Mouse (Mus musculus): Measurements from ENCODE around the gene Ankrd17.

Gene Ankrd17

DNA sequence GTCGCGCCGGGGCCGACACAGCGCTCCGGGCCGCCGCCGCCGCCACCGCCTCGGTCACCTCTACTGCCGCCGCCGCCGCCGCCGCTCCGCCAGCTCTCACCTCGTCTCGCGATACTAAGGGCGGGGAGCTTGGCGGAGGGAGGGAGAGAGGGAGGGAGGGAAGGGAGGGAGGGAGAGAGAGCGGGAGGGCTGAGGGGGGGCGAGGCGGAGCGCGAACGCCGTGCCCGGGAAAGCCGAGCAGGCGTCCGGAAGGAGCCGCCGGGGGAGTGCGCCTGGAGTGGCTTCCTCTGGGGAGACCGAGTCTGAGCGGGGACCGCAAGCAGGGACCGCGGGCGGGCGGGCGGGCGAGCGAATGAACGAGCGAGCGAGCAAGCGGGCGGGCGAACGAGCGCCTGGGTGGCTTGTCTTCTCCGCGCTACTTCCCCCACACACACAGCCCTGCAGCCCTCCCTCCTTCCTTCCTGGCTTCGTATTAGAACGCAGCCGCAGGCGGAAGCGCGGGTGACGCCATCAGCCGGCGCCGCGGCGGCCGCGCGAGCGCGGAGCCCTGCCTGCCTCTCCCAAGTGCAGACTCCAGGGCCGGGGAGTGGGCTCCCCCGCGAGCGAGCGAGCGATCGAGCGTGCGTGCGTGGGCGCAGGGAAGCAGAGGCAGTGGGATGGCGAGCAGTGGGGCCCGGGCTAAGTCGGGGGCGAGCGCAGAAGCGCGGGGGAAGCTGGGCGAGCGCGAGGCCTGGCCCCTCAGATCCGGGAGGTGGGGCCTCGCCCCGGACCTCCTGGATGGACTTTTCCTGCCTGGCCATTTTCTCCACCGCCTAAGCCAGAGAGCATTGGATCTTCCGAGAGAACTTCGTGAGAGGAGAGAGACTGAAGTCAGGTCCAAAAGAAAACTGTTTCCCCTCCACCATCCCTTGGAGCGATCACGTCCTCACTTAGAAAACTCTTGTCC is at the start of gene Ankrd17:
Gene Ankrd17 (minus strand): TSS at position 457 of the 946 bp plus-strand sequence.
- DNase-seq: peak; percentile 95

DNA sequence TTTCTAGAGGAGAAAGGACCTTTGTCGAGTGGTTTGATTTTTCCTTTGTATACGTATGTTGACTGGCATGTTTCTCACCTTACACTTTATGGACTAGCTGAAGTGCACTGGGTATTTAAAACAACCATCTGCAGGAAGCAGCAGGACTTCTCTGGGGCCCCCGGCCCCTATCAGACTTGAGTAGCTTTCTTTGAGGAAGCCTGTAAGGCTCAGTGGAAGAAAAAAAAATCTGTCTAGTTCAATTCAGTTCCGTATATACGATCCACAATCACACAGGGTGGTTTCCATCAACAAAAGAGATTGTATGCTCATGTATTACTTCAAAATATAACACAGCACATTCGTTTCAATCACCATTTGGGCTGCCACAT is 48.5 kb upstream of the Ankrd17 start:
- no peak for DNase-seq

DNA sequence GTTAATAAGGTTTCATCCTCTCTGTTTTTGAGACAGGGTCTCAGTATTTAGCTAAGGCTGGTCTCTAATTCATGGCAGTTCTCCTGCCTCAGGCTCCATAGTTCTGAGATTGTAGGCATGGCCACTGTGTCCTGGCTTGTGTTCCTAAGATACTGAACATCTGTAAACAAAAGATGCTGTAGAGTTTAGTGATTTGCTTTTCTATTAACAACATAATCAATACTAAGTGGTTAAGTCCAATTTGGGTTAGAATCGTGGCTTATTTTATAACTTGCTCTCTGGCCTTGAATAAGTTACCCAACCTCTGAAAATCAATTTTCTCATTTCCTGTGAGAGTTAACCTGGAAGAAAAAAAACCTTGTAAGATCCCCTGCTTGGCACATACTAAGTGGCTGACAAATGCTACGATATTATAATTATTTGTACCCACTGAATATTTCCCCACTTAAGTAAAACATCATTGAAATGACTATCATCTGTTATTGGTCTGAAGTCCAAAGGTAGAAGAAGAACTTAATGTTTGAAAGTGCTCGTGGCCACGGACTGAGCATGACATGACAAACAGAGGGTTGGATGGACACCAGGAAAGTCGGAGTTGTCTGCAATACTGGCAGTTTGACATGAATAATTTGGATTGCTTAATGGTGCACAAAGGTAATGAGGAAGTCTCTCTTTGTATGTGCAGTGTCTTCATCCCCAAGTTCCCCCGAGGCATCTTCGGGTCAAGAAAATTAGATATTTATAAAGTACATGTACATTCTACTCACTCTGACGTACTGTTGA is 48.0 kb upstream of the Ankrd17 start:
- DNase-seq: no peak

DNA sequence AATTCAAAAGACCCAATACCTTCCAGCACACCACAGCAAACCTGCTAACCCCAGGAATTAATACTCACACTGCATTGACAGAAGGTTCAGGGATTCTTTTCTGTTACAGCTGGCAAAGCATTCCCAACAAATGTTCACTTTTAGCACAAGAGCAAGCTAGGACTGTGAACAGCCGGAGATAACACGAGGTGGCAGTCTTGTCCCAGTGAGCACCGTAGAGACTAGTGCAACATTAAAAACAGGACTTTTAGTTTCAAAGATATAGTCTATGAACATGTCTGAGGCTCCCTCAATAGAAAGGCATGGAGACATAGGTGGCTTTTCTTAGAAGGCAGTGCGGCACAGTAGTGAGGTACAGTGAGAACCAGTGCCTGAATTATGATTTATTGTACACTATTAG is 38.8 kb upstream of the Ankrd17 start:
- DNase-seq: peak; percentile 59

DNA sequence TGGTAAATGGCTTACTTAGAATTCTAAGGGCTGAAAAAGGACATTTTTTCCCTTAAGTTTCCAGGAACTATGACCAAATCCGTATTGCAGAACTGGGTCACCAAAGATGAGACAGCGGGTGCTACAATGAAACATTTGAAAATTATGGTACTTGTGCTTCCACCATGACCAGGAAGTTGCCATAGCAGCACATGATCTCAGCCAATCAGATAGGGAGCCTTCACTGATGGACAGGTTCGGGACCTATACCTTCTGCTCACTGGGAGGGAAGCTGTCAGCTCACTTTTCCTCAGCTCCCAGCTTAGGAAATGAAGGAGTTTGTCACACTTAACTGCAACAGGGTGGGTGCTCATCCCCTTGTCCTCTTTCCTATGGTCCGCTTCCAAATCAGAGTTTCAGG is 30.4 kb upstream of the Ankrd17 start:
- DNase-seq: no peak

DNA sequence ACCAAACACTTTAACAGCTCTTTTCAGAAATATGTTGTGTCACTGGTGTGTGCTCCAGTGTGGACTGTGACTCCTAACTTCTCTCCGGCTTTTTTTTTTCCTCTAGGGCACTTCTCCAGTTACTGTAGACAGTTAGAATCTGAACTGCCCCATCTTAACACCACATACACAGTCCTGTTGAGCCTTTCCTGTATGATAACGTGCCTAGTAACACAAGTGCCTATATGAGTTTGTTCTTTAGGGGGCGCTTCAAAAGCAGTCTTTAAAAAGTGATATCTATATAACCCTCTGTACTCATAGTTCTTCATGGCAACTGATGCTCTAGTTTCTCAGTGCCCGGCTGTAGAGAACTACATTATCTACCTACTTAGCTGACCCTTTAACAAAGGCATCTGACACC is 27.9 kb upstream of the Ankrd17 start:
- DNase-seq: no peak

DNA sequence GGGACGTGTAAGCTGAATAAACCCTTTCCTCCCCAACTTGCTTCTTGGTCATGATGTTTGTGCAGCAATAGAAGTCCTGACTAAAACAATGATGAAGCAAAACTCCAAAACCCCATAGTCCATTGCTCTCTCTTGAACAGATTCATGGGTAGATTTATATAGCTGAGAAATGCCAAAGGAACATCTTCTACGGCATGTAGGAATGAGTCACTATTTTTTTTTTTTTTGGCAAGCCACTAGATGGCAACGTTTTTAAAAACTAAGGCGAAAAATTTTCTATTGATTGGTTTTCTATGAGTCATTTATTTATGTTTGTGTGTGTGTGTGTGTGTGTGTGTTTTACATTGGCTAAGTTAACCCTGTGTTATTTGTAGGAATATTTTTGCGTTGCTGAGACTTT is 27.4 kb upstream of the Ankrd17 start:
- DNase-seq: no peak

DNA sequence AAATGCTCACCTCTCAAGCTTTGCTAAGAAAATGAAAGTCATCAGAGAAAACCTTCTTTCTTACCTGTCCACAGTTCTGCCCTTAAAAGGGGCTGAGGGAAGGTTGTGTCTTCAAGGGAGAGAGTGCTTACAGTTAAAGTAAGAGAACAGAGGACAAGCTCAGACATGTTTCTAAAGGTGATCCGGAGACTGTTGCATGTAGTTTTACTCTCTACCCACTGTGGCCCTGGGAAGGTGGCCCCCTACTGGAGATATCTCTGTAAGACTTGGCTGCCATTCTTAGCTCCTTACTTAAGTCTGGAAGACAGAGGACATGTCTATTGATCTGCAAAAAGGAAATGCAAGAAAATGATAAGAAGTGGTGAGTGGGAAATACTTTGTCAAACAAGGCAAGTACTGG is 16.7 kb upstream of the Ankrd17 start:
- peak; percentile 10 for DNase-seq

DNA sequence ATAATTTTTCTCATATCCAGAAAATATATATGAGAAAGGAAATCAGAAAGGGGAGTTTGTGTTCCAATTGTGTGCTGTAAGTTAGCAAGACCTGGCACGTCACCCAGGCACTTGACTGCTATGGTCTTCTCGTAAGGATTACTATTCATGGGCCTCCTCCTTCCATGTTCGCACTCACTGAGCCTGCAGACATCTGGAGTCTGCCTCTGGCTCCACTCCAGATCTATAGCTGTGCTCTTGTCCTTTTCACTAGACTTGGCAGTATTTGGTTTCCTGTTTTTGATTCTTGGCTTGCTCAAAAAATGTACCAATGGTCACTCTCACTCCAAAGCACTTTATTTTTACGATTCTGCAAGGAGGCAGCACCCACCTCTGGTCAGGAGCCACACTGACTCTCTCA is 15.1 kb upstream of the Ankrd17 start:
- no peak for DNase-seq

DNA sequence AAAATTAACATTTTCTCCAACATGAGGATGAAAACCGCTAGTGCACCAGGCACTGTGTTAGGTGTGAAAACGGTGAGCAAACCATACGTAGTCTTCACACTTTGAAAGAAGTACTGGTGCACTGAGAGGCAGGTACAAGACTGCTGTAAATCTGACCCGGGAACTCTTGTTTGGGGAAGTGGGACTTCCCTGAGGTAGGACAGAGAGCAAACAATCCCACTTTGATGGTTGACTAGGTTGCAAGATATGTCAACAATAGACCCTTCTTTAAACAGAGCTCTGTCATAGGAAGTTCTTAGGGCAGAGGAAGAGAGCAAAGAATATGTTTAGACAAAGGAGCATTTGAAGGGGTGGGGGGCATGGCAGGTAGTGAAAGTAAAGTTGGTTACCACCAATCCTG is 7.3 kb upstream of the Ankrd17 start:
- DNase-seq: no peak

DNA sequence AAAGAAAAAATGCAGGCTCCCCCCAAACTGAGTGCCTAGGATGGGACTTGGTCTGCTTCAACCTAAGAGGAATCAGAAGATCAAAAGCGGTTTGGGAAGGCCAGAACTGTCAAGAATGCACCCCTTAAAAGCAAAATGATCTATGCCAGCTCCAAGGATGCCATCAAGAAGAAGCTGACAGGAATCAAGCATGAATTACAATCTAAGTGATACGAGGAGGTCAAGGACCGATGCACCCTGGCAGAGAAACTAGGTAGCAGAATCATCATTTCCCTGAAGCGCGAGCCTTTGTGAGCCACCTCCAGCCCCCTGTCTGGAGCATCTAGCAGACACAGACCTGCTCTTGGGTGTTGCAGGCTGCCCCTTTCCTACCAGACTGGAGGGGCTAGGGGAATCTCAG is 4.0 kb upstream of the Ankrd17 start:
- DNase-seq: no peak

DNA sequence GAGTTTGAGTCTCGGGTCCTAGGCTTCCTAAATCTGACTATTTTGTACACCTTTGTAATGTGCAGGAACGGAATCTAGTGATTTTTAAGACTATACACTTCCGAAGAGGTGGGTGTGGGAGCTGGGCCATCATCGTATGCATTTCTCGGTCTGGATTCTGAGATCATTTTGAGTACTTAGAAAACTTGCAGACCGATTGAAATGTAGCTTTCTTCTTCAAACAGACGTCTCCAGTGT is 608 bp upstream of the Ankrd17 start, which contains the start of gene Gm9958:
Gene Gm9958 (plus strand): TSS at position 138 of the 237 bp plus-strand sequence.
- no peak for DNase-seq

DNA sequence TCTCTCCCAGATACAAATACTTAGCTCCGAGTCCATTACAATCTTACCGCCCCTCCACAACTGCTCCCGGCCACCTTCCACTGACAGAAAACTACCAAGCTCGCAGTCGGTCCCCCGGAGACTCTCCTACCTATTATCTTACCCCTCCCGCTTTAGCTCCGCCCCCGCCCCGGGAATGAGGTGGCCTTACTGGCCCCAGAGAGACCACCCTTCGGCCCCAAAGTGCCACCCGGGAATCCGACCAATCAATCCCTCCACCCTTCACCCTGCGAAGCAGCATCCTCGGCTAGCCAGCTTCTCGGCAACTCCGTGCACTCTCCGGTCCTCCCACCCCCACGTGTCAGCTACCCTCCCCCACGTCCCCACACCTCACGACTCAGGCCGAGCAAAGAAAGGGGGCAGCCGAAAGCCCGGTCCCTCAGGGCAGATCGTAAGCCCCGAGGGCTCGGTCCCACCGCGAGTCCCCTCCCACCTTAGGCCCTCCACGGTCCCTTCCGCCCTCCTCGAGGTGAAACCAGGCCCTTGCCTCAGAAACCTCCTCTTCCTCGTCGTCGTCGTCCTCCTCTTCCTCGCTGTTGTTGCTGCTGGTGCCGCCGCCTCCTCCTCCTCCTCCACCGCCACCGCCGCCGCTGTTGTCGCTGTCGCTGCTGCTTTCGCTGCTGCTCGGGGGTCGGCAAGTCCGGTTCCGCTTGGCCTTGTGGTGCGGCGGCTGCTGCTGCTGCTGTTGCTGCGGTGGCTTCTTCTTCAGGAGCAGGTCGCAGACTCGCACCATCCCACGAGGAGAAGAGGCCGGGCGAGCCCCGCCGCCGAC is 1.0 kb downstream of the Ankrd17 start:
- peak; percentile 58 for DNase-seq

DNA sequence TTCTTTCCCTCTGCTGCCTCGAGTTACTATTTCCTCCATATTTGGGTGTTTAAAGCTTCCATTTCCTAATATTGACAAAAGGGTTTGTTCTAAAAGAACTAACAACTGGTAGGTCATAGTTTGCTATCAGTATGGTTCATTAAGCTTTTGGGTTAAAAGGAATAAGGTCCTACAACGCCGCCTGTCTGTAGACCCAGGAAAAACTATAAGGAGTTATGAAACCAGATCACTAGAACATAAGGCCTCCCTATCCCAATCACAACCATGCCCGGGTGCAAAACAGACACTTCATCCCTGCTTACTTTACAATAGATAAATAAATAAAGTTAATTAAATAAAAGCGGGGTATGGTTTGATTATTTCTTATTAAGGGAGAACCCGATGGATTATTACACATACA is 1.9 kb downstream of the Ankrd17 start:
- DNase-seq: peak; percentile 84

DNA sequence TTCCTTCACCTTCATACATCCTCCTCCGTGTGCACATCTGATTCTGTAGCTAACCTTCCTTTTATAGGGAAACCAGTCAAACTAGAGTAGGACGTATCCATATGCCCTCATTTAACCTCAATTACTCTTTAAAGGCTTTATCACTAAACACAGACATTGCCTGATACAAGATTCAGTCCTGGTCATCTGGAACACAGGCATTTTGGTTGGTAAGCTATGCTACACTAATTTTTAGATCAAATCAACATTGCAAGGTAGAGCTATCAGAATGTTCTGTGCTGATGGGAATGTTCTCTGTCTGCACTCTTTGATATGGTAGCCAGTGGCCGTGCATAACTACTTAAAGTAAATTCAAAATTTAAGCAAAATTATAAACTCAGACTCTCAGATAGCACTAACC is 10.6 kb downstream of the Ankrd17 start:
- DNase-seq: no peak

DNA sequence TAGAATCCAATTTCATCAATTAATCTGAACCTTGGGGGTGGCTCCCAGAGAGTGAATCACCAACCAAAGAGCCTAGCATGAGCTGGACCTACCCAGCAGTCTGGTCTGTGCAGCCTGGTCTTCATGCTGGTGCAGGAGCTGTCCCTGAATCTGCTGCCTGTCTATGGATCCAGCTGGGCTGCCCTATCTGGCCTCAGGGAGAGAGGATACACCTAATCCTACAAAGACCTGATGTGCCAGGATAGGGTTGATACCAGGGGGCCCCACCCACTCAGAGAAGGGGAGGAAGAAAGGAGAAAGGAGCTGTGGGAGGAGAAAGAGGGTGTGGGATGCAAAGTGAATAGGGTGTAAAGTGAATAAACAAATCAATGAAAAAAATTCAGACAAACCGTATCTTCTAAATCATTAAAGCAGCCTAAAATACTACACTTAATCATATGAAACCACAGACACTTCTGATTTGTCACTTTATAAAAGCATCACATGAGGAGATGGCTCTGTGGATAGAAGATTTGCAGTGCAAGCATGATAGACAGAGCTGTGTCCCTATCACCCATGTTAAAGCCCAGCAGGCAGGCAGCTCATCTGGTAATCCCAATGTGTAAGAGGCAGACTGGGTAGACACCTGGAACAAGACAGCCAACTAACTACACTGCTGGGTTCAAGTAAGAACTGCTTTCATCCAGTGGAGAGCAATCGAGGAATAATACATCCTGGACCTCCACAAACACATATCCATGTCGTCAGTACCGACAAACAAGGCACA is 12.6 kb downstream of the Ankrd17 start:
- DNase-seq: no peak

DNA sequence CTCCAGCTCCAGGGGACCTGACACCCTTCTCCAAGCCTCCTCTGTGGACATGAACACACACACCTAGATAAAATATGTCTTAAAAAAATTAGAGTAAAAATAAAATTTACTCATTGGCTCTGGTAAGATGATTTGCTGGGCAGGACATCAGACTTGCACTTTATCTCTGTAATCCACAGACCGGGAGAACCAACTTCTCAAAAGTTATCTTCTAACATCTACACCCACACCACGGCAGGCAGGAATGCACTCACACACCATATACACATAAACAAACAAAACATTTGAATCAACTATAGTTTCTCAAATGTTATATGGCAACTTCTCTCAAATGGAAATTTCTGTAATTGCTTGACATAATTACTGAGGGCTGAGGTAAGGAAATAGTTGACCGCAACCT is 19.5 kb downstream of the Ankrd17 start:
- no peak for DNase-seq

DNA sequence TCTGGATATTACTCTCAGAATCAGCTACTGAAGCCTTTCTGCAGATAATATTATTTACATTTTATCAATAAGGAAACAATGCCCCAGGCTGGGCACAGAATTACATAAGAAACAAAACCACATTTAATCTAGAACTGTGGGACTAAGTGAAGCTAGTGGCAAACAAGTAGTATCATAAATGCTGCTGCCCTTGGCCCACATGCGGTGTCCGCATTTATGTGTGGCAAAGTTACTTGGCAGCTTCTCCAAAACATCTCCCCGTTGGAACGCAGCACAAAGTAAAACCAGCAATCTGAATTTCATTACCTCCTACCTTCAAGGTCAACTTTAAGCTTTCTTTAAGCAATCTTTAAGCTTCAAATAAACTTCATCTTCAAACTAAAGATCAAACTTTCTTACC is 25.5 kb downstream of the Ankrd17 start:
- DNase-seq: no peak

DNA sequence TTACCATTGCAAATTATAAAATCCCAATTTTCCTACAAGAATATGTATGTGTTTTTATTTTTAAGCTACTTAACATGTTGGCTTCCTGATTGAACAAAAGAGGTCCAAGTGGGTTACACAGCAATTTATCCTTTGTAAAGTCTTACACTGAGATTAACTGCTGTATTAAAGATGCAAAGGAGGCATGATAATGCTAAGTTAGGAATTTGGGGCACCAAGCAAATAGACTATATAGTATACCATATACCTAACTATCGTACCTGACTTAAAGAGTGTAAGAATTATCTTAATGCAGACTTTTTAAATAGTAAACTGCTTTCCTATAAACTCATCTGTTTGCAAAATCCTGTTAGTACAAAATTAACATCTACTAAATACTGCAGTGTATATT is 26.4 kb downstream of the Ankrd17 start:
- DNase-seq: no peak

DNA sequence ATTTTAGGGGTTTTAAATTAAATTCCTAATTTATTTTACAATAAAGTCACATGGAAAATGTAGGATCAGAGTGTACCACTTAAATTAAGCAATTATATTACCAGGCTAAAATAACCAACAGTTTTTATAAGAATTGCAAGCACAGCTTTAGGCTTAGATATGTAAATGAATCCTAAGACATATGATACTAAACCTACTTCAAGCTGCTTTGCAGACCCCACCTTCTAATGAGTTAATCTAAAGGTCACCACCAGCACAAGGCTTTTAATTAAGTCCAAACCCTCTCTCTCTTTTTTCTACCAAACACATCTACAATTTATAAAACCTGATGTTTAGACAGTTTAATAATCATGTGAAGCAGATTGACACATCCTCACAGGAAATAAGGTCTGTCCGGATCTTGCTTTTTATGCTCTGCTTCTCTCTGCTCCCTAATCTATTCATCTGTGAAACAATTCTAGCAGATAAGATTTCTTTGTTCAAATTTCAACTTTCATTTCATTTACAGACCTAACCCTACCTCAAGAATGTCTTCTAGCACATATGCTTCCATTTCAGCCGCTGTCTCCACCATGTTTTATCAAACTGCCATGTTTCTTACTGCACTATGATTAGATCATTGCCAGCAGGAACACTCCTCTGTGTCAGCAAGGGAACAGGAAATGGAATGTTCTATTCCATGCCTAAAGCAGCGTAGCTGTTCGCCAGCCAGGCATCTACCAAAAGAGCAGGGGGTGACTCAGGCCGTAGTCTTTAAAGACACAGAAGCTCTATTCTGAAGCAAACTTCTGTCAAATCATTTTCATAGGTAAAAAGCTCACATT is 27.0 kb downstream of the Ankrd17 start:
- DNase-seq: peak; percentile 67

DNA sequence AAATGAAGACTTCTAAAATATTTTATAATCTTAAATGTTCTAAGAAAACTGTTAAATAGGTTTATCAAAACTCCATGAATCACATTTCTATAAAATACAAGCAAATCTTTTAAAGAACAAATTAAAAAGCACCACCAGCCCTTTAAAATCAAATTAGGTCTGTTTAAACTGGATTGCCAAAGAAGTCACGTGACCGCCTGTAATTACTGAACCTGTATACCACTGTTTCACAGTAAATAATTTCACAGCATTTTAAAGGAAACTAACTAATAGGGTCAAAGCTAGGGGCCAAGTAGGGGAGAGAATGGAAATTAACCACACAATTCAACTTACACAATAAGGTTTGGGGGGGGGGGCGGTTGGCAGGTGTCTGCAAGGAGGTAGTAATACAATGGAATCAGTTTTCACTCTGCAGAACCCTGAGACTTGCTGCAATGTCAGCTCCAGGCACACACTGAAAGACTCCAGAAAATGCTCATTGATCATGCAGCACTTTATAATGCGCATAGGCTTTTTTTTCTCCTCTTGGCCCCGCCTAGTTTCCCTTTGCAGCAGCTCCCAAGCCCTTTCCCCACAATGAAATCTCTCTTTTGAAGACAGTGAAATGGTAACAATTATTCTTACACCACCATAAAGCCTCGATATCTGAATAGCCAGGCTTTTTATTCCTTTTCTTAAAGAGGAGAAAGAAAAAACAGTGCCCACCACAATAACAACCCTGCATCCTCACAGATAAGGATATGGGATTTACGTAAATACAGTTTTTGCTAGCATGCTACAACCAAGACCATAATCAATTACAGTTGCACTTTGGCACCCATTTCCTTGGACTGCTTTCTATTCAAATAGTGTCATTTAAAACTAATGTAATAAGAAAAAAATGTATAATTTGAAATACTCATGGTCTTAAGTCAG is 27.9 kb downstream of the Ankrd17 start:
- no peak for DNase-seq
